Mouse (Mus musculus) lung, postnatal 4 days (tissue): Measurements from ENCODE around the gene Rarb.
A peak's percentile ranks its signal among the peaks of the same experiment; 100 is the strongest.

Experiments
- DNase-seq, 2 experiments: peaks; one replicate each; pipeline ENCODE4 v3.0.0; 2021

Rarb gene

GRCm38 (mm10) chr14:16733595-16734298 lies 85.2 kb downstream of the Rarb start:
- no peak for DNase-seq

- DNase-seq = no peak
These were observed 86.9 kb downstream of the Rarb start for GRCm38 (mm10) chr14:16732054-16732453.

GRCm38 (mm10) chr14:16728175-16728838 lies 90.6 kb downstream of the Rarb start:
- DNase-seq = no peak

GRCm38 (mm10) chr14:16723991-16724390 lies 95.0 kb downstream of the Rarb start:
- DNase-seq = no peak

GRCm38 (mm10) chr14:16717821-16718220 lies 101.1 kb downstream of the Rarb start:
- DNase-seq = no peak

- no peak for DNase-seq
These were observed 104.5 kb downstream of the Rarb start for GRCm38 (mm10) chr14:16714344-16714955.

GRCm38 (mm10) chr14:16713773-16714172 lies 105.2 kb downstream of the Rarb start:
- no peak for DNase-seq

GRCm38 (mm10) chr14:16699228-16699627 lies 119.7 kb downstream of the Rarb start:
- DNase-seq = no peak

- peak; percentile 5 to 23 for DNase-seq
These were observed 123.4 kb downstream of the Rarb start for GRCm38 (mm10) chr14:16695453-16696120.

- DNase-seq = no peak
These were observed 140.6 kb downstream of the Rarb start for GRCm38 (mm10) chr14:16678335-16678734.

GRCm38 (mm10) chr14:16677081-16677480 lies 141.9 kb downstream of the Rarb start:
- DNase-seq = no peak

- DNase-seq = no peak
These were observed 148.4 kb downstream of the Rarb start for GRCm38 (mm10) chr14:16670571-16670970.

GRCm38 (mm10) chr14:16639153-16639943 lies 179.6 kb downstream of the Rarb start:
- no peak for DNase-seq

GRCm38 (mm10) chr14:16613975-16614374 lies 205.0 kb downstream of the Rarb start:
- no peak for DNase-seq

GRCm38 (mm10) chr14:16605480-16605879 lies 213.5 kb downstream of the Rarb start:
- no peak for DNase-seq

- DNase-seq = no peak
These were observed 214.4 kb downstream of the Rarb start for GRCm38 (mm10) chr14:16604469-16605064.

GRCm38 (mm10) chr14:16603040-16603590 lies 215.8 kb downstream of the Rarb start:
- DNase-seq = peak; percentile 10 to 26

GRCm38 (mm10) chr14:16599224-16599623 lies 219.7 kb downstream of the Rarb start:
- DNase-seq = no peak

- DNase-seq = no peak
These were observed 220.9 kb downstream of the Rarb start for GRCm38 (mm10) chr14:16598074-16598501.

- DNase-seq = no peak
These were observed 229.8 kb downstream of the Rarb start for GRCm38 (mm10) chr14:16589139-16589538.

- no peak for DNase-seq
These were observed 240.9 kb downstream of the Rarb start for GRCm38 (mm10) chr14:16578100-16578499.

GRCm38 (mm10) chr14:16577049-16577448 lies 241.9 kb downstream of the Rarb start:
- no peak for DNase-seq
